Mouse (Mus musculus): Measurements from ENCODE around the gene Npw. TPM values are rescaled to one million over a fixed set of nuclear protein-coding genes. Genes with fewer than 3 reads are reported as not detected.
A peak's percentile ranks its signal among the peaks of the same experiment; 100 is the strongest.

The Npw gene
- polyA plus RNA-seq, 1 experiment = 0.71 TPM

- Histone ChIP-seq H3K4me1 (ENCODE audit: control insufficient read depth, insufficient read depth, insufficient read length) (peaks cover 6% of the 10 kb centered on the region; the same call in 1 of the 2 replicates), H3K4me3 (ENCODE audit: extremely low read depth, insufficient read depth, insufficient read length) (no peak overlapping the region), H3K36me3 (ENCODE audit: control insufficient read depth, insufficient read depth, low read length) (no peaks in the 10 kb centered on the region), H3K27me3 (ENCODE audit: control insufficient read depth, insufficient read depth, low read length) (no peaks in the 10 kb centered on the region), H3K27ac (ENCODE audit: insufficient read depth, low read length) (no peak overlapping the region)
- WGBS = 88% methylated on average over 5 of the region's 5 CpGs
- DNase-seq (ENCODE audit: low read depth in 1 of 2, low spot score in 2 of 2) = no peak
- TF ChIP-seq CTCF (IDR thresholded peaks at IDR 0.05; ENCODE audit: extremely low read depth, insufficient read depth, insufficient read length, insufficient replicate concordance) = no peak
- no peak for TF ChIP-seq POLR2A (IDR thresholded peaks at IDR 0.05; ENCODE audit: low read depth, low read length)
Measured at GRCm38 (mm10) chr17:24636781-24637481, 21.3 kb downstream of the Npw start.

- WGBS = 90% methylated on average over 5 of the region's 5 CpGs
- Histone ChIP-seq H3K4me3 (ENCODE audit: extremely low read depth, insufficient read depth, insufficient read length) (no peak overlapping the region), H3K27me3 (ENCODE audit: control insufficient read depth, insufficient read depth, low read length) (no peaks in the 10 kb centered on the region), H3K36me3 (ENCODE audit: control insufficient read depth, insufficient read depth, low read length) (no peaks in the 10 kb centered on the region), H3K27ac (ENCODE audit: insufficient read depth, low read length) (no peak overlapping the region), H3K4me1 (ENCODE audit: control insufficient read depth, insufficient read depth, insufficient read length) (peaks cover 7% of the 10 kb centered on the region; the same call in 1 of the 2 replicates)
- DNase-seq (ENCODE audit: low read depth in 1 of 2, low spot score in 2 of 2) = no peak
- TF ChIP-seq CTCF (IDR thresholded peaks at IDR 0.05; ENCODE audit: extremely low read depth, insufficient read depth, insufficient read length, insufficient replicate concordance) (no peak), POLR2A (IDR thresholded peaks at IDR 0.05; ENCODE audit: low read depth, low read length) (no peak)
Measured at GRCm38 (mm10) chr17:24635694-24636093, 22.6 kb downstream of the Npw start.

- no peak overlapping the region for H3K4me3 ChIP-seq (ENCODE audit: extremely low read depth, insufficient read depth, insufficient read length)
- peaks cover 7% of the 10 kb centered on the region; the same call in 1 of the 2 replicates for H3K4me1 ChIP-seq (ENCODE audit: control insufficient read depth, insufficient read depth, insufficient read length)
- H3K27me3 ChIP-seq (ENCODE audit: control insufficient read depth, insufficient read depth, low read length) = no peaks in the 10 kb centered on the region
- WGBS = 59% methylated on average over 4 of the region's 4 CpGs
- H3K27ac ChIP-seq (ENCODE audit: insufficient read depth, low read length) = no peak overlapping the region
- no peak for DNase-seq (ENCODE audit: low read depth in 1 of 2, low spot score in 2 of 2)
- peaks cover 4% of the 10 kb centered on the region; the same call in 1 of the 2 replicates for H3K36me3 ChIP-seq (ENCODE audit: control insufficient read depth, insufficient read depth, low read length)
- TF ChIP-seq CTCF (IDR thresholded peaks at IDR 0.05; ENCODE audit: extremely low read depth, insufficient read depth, insufficient read length, insufficient replicate concordance) (no peak), POLR2A (IDR thresholded peaks at IDR 0.05; ENCODE audit: low read depth, low read length) (no peak)
Measured at GRCm38 (mm10) chr17:24635024-24635423, 23.2 kb downstream of the Npw start.

- WGBS = 90% methylated on average over 11 of the region's 11 CpGs
- Histone ChIP-seq H3K4me3 (ENCODE audit: extremely low read depth, insufficient read depth, insufficient read length) (no peak overlapping the region), H3K27ac (ENCODE audit: insufficient read depth, low read length) (no peak overlapping the region), H3K4me1 (ENCODE audit: control insufficient read depth, insufficient read depth, insufficient read length) (peaks cover 7% of the 10 kb centered on the region; the same call in 1 of the 2 replicates), H3K36me3 (ENCODE audit: control insufficient read depth, insufficient read depth, low read length) (peaks cover 7% of the 10 kb centered on the region; the same call in 1 of the 2 replicates), H3K27me3 (ENCODE audit: control insufficient read depth, insufficient read depth, low read length) (no peaks in the 10 kb centered on the region)
- no peak for TF ChIP-seq POLR2A (IDR thresholded peaks at IDR 0.05; ENCODE audit: low read depth, low read length)
- TF ChIP-seq CTCF (IDR thresholded peaks at IDR 0.05; ENCODE audit: extremely low read depth, insufficient read depth, insufficient read length, insufficient replicate concordance) = no peak
- DNase-seq (ENCODE audit: low read depth in 1 of 2, low spot score in 2 of 2) = no peak
Measured at GRCm38 (mm10) chr17:24633831-24634230, 24.4 kb downstream of the Npw start.

GRCm38 (mm10) chr17:24632813-24633449, 25.3 kb downstream of the Npw start:
- no peak for TF ChIP-seq CTCF (IDR thresholded peaks at IDR 0.05; ENCODE audit: extremely low read depth, insufficient read depth, insufficient read length, insufficient replicate concordance)
- TF ChIP-seq POLR2A (IDR thresholded peaks at IDR 0.05; ENCODE audit: low read depth, low read length) = no peak
- Histone ChIP-seq H3K27ac (ENCODE audit: insufficient read depth, low read length) (peak overlapping the region; percentile 60), H3K4me1 (ENCODE audit: control insufficient read depth, insufficient read depth, insufficient read length) (peaks cover 7% of the 10 kb centered on the region; the same call in 1 of the 2 replicates), H3K27me3 (ENCODE audit: control insufficient read depth, insufficient read depth, low read length) (no peaks in the 10 kb centered on the region), H3K36me3 (ENCODE audit: control insufficient read depth, insufficient read depth, low read length) (peaks cover 7% of the 10 kb centered on the region; the same call in 1 of the 2 replicates), H3K4me3 (ENCODE audit: extremely low read depth, insufficient read depth, insufficient read length) (peak overlapping the region; percentile 67)
- no peak for DNase-seq (ENCODE audit: low read depth in 1 of 2, low spot score in 2 of 2)
- 15% methylated on average over 22 of the region's 22 CpGs for WGBS

- H3K27me3 ChIP-seq (ENCODE audit: control insufficient read depth, insufficient read depth, low read length) = no peaks in the 10 kb centered on the region
- TF ChIP-seq CTCF (IDR thresholded peaks at IDR 0.05; ENCODE audit: extremely low read depth, insufficient read depth, insufficient read length, insufficient replicate concordance) (no peak), POLR2A (IDR thresholded peaks at IDR 0.05; ENCODE audit: low read depth, low read length) (peak; percentile 60)
- peak; percentile 42 to 77 for DNase-seq (ENCODE audit: low read depth in 1 of 2, low spot score in 2 of 2)
- WGBS = 2% methylated on average over 51 of the region's 51 CpGs
- H3K27ac ChIP-seq (ENCODE audit: insufficient read depth, low read length) = peak within 1 kb of the TSS; percentile 60
- peaks cover 7% of the 10 kb centered on the region; the same call in 1 of the 2 replicates for H3K4me1 ChIP-seq (ENCODE audit: control insufficient read depth, insufficient read depth, insufficient read length)
- peaks cover 8% of the 10 kb centered on the region; the same call in 1 of the 2 replicates for H3K36me3 ChIP-seq (ENCODE audit: control insufficient read depth, insufficient read depth, low read length)
- H3K4me3 ChIP-seq (ENCODE audit: extremely low read depth, insufficient read depth, insufficient read length) = peak within 1 kb of the TSS; percentile 67
Measured at GRCm38 (mm10) chr17:24632167-24632812, 26.0 kb downstream of the Npw start, which contains the start of the genes Tsc2 and Nthl1. Gene Tsc2, minus strand, starts transcription at chr17:24632630. Gene Nthl1, plus strand, starts transcription at chr17:24632680.

All from spleen, adult 2 months (tissue).